Mouse (Mus musculus) stomach, embryonic 14.5 days (tissue): ENCODE measurements around the gene Tpm1. TPM values are rescaled to one million over a fixed set of nuclear protein-coding genes. Genes with fewer than 3 reads are reported as not detected.

Source experiments
- ATAC-seq: fragments of 200-750 bp; cut with Nextera tagmentation; 2 replicates; pipeline ENCODE4 v1.8.0; 2017; ENCODE audit warnings: low read depth, moderate TSS enrichment; ENCODE audit not compliant: insufficient number of reproducible peaks, insufficient read depth, low FRiP score
- H3K27ac ChIP-seq: fragments of 300-500 bp; sonication (generic); 2 replicates; pipeline ENCODE4 v1.5.1; 2014; ENCODE audit warnings: mild to moderate bottlenecking, low read length, moderate library complexity, mixed read lengths
- H3K27me3 ChIP-seq: fragments of 300-500 bp; sonication (generic); 2 replicates; pipeline ENCODE4 v1.6.1; 2014; ENCODE audit warnings: low read length, control low read depth, mixed read lengths; ENCODE audit not compliant: control insufficient read depth, insufficient read depth
- H3K36me3 ChIP-seq: fragments of 300-500 bp; sonication (generic); 2 replicates; pipeline ENCODE4 v1.6.1; 2014; ENCODE audit warnings: mild to moderate bottlenecking, control low read depth, low read length, moderate library complexity, mixed read lengths; ENCODE audit not compliant: control insufficient read depth, insufficient read depth
- H3K4me1 ChIP-seq: fragments of 300-500 bp; sonication (generic); 2 replicates; pipeline ENCODE4 v1.6.1; 2014; ENCODE audit warnings: low read length, control low read depth, mixed read lengths; ENCODE audit not compliant: control insufficient read depth, insufficient read depth
- H3K4me2 ChIP-seq: fragments of 300-500 bp; sonication (generic); replicated peaks from 2 replicates; pipeline ENCODE4 v1.6.1; 2014; ENCODE audit warnings: low read depth, low read length, control low read depth
- H3K4me3 ChIP-seq: fragments of 300-500 bp; sonication (generic); 2 replicates; pipeline ENCODE4 v1.5.1; 2014; ENCODE audit warnings: low read depth, low read length, control low read depth
- H3K9ac ChIP-seq: fragments of 300-500 bp; sonication (generic); replicated peaks from 2 replicates; pipeline ENCODE4 v1.6.1; 2014; ENCODE audit warnings: low read depth, mild to moderate bottlenecking, control low read depth, low read length, moderate library complexity, mixed read lengths
- H3K9me3 ChIP-seq: fragments of 300-500 bp; sonication (generic); 2 replicates; pipeline ENCODE4 v1.6.1; 2016; ENCODE audit warnings: low read depth, low read length, control low read depth; ENCODE audit not compliant: control insufficient read depth
- WGBS: fragments of 180-500 bp; shearing (Covaris S2); extraction: QIAGEN DNeasy Blood & Tissue Kit; methylation state at CpG from one replicate; pipeline ENCODE4 v1.1.7; 2014; 5-methylcytosine and 5-hydroxymethylcytosine counted together
- polyA plus RNA-seq: library from polyadenylated mRNA; unstranded; fragments of >200 nt; fragmentation: Nextera tagmentation; extraction: Ambion mirVana; gene quantifications from 2 replicates; pipeline ENCODE4 v1.2.1, GENCODE M21; 2014

The Tpm1 gene
- polyA plus RNA-seq, 1 experiment from 2014 or later = 1,242 TPM

GRCm38 (mm10) chr9:67050736-67051337, 1.6 kb upstream of the Tpm1 start:
- H3K27me3 ChIP-seq = no peaks in the 10 kb centered on the region
- no peak overlapping the region for H3K27ac ChIP-seq
- no peak for ATAC-seq
- H3K9ac ChIP-seq = no peak overlapping the region
- no peaks in the 10 kb centered on the region for H3K9me3 ChIP-seq
- H3K4me3 ChIP-seq = no peak overlapping the region
- 83% methylated on average over 6 of the region's 6 CpGs for WGBS
- H3K4me1 ChIP-seq = peaks cover 11% of the 10 kb centered on the region; the same call in 1 of the 2 replicates
- H3K4me2 ChIP-seq = no peak overlapping the region
- peaks cover 9% of the 10 kb centered on the region; the same call in 1 of the 2 replicates for H3K36me3 ChIP-seq

- Histone ChIP-seq H3K4me2 (peak overlapping the region; percentile 93), H3K27me3 (no peaks in the 10 kb centered on the region), H3K4me3 (peak overlapping the region; percentile 66), H3K4me1 (peaks cover 20% of the 10 kb centered on the region; the same call in 1 of the 2 replicates), H3K27ac (peak overlapping the region; percentile 96), H3K9ac (peak overlapping the region; percentile 58), H3K9me3 (no peaks in the 10 kb centered on the region), H3K36me3 (peaks cover 9% of the 10 kb centered on the region; the same call in 1 of the 2 replicates)
- ATAC-seq = no peak
- 16% methylated on average over 7 of the region's 7 CpGs for WGBS
Observed at GRCm38 (mm10) chr9:67049836-67050235, 630 bp upstream of the Tpm1 start.

- Histone ChIP-seq H3K4me2 (peak overlapping the region; percentile 93), H3K4me1 (peaks cover 25% of the 10 kb centered on the region; the same call in 1 of the 2 replicates), H3K27ac (peak overlapping the region; percentile 96), H3K36me3 (peaks cover 9% of the 10 kb centered on the region; the same call in 1 of the 2 replicates), H3K27me3 (no peaks in the 10 kb centered on the region), H3K4me3 (peak overlapping the region; percentile 66), H3K9me3 (no peaks in the 10 kb centered on the region), H3K9ac (peak overlapping the region; percentile 92)
- WGBS = under 1% methylated on average over 26 of the region's 26 CpGs
- no peak for ATAC-seq
Observed at GRCm38 (mm10) chr9:67048483-67049085, 622 bp downstream of the Tpm1 start.

GRCm38 (mm10) chr9:67047606-67048482, 1.4 kb downstream of the Tpm1 start:
- peak overlapping the region; percentile 96; the same call in 1 of the 2 replicates for H3K27ac ChIP-seq
- H3K4me2 ChIP-seq = peak overlapping the region; percentile 93
- no peaks in the 10 kb centered on the region for H3K27me3 ChIP-seq
- peak overlapping the region; percentile 66 for H3K4me3 ChIP-seq
- no peaks in the 10 kb centered on the region for H3K9me3 ChIP-seq
- ATAC-seq = no peak
- under 1% methylated on average over 50 of the region's 50 CpGs for WGBS
- peaks cover 26% of the 10 kb centered on the region for H3K4me1 ChIP-seq
- H3K36me3 ChIP-seq = peaks cover 9% of the 10 kb centered on the region; the same call in 1 of the 2 replicates
- peak overlapping the region; percentile 92 for H3K9ac ChIP-seq

- peak overlapping the region; percentile 66 for H3K4me3 ChIP-seq
- no peak for ATAC-seq
- H3K36me3 ChIP-seq = peaks cover 9% of the 10 kb centered on the region; the same call in 1 of the 2 replicates
- peaks cover 34% of the 10 kb centered on the region for H3K4me1 ChIP-seq
- no peaks in the 10 kb centered on the region for H3K9me3 ChIP-seq
- H3K27ac ChIP-seq = peak overlapping the region; percentile 96; the same call in 1 of the 2 replicates
- peak overlapping the region; percentile 92 for H3K9ac ChIP-seq
- H3K27me3 ChIP-seq = no peaks in the 10 kb centered on the region
- peak overlapping the region; percentile 93 for H3K4me2 ChIP-seq
- WGBS = 7% methylated on average over 15 of the region's 15 CpGs
Observed at GRCm38 (mm10) chr9:67046881-67047605, 2.2 kb downstream of the Tpm1 start.

- Histone ChIP-seq H3K4me1 (peaks cover 41% of the 10 kb centered on the region), H3K4me3 (peak overlapping the region; percentile 66), H3K4me2 (peak overlapping the region; percentile 93), H3K27me3 (no peaks in the 10 kb centered on the region), H3K27ac (peak overlapping the region; percentile 96; the same call in 1 of the 2 replicates), H3K36me3 (peaks cover 9% of the 10 kb centered on the region; the same call in 1 of the 2 replicates), H3K9me3 (no peaks in the 10 kb centered on the region), H3K9ac (0 out of 2 replicates have a peak overlapping the region, but pooled peaks have one; percentile 10)
- no peak for ATAC-seq
- WGBS = 10% methylated on average over 5 of the region's 5 CpGs
Observed at GRCm38 (mm10) chr9:67045966-67046602, 3.1 kb downstream of the Tpm1 start.

- H3K4me1 ChIP-seq = peaks cover 49% of the 10 kb centered on the region
- no peak for ATAC-seq
- H3K4me3 ChIP-seq = peak overlapping the region; percentile 66; the same call in 1 of the 2 replicates
- H3K36me3 ChIP-seq = peaks cover 9% of the 10 kb centered on the region; the same call in 1 of the 2 replicates
- H3K4me2 ChIP-seq = peak overlapping the region; percentile 93
- peak overlapping the region; percentile 30; the same call in 1 of the 2 replicates for H3K27ac ChIP-seq
- H3K27me3 ChIP-seq = no peaks in the 10 kb centered on the region
- H3K9ac ChIP-seq = 0 out of 2 replicates have a peak overlapping the region, but pooled peaks have one; percentile 10
- WGBS = 19% methylated on average over 4 of the region's 4 CpGs
- H3K9me3 ChIP-seq = no peaks in the 10 kb centered on the region
Observed at GRCm38 (mm10) chr9:67045306-67045675, 3.9 kb downstream of the Tpm1 start.
